Mouse (Mus musculus) limb, embryonic 13.5 days (tissue): ENCODE data around the gene Tomm7. TPM values are rescaled to one million over a fixed set of nuclear protein-coding genes. Genes with fewer than 3 reads are reported as not detected.

Source experiments
- polyA plus RNA-seq: library from polyadenylated mRNA; unstranded; fragments of >200 nt; fragmentation: Nextera tagmentation; extraction: Ambion mirVana; gene quantifications from 2 replicates; pipeline ENCODE4 v1.2.1, GENCODE M21; 2015

Tomm7 gene
- polyA plus RNA-seq, 1 experiment from 2014 or later = 108 TPM

Other genes with a start within 250 kb of the Tomm7 start
- 73.6 and 73.7 TPM in 2 replicates for gene Srpk2, start 159.5 kb downstream of the Tomm7 start, polyA plus RNA-seq
- 28.7 and 32.1 TPM in 2 replicates for gene Pus7, start 60.5 kb downstream of the Tomm7 start, polyA plus RNA-seq
- 45.2 and 46.8 TPM in 2 replicates for gene Rint1, start 56.5 kb downstream of the Tomm7 start, polyA plus RNA-seq
- 27.7 and 33.8 TPM in 2 replicates for gene Fam126a, start 186.5 kb upstream of the Tomm7 start, polyA plus RNA-seq